Mouse (Mus musculus): ENCODE measurements at regions not wholly inside any gene's neighbourhood (a gene's known extent, or its start where the extent isn't known, plus 50 kb on each side); places are given as distances from the start of the nearest gene placed in this dataset.

DNA sequence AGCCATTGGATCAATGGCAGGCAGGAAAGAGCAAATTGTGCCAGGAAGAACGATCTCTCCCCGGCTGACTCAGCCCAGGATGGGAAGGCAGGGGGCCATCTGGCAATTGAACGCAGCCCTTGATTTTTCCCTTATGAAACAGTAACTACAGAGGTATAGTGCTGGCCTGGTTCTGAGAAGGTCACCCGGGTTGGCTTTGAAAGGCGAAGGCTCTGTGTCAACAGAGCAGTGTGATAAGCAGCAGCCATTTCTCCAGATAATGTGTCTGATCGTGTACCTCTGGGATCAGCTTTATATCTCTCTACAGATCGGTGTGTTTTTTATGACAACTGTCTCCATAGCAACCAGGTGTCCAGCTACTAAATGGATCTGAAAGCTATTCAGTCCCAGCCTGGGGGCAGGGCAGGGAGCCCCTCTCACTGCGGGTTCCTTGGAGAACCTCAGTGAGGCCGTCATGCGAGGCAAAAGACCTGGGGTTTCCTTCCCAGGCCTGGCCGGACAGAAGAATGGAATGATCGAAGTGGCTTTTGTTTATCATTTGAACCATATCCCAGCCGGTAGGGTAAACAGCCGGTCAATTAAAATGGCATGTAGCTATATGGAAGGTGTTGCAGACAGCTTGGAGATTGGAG, 67.8 kb upstream of the Irf2bp2 start:
- DNase-seq (ENCODE audit: low spot score): peak; percentile 61

DNA sequence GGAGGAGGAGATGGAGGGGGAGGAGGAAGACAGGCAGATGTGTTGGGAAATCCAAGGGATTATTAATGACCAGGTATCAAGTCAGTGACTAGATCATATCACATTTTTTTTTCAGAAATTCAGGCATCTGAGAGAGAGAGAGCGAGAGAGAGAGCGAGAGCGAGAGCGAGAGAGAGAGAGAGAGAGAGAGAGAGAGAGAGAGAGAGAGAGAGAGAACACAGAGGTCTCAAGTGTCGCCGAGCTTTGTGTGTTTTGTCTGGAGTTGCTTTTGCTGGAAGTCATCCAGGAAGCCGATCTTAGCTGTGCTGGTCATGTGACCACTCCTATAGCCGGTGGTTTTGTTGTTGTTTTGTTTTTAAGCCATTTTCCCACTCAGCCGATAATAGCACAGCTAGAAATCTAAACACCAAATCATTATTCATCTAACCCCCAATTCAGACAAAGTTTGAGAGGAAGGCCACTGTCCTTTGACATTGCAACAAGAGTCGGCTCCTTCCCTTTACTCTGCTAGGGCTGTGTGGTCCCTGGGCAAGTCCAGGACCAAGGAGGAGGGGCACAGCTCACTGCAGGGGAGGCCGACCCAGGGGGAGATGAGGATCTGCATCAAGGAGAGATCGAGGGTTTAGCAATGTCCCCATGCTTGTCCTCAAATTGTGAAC, 67.0 kb upstream of the Irf2bp2 start:
- peak; percentile 59 for DNase-seq (ENCODE audit: low spot score)

DNA sequence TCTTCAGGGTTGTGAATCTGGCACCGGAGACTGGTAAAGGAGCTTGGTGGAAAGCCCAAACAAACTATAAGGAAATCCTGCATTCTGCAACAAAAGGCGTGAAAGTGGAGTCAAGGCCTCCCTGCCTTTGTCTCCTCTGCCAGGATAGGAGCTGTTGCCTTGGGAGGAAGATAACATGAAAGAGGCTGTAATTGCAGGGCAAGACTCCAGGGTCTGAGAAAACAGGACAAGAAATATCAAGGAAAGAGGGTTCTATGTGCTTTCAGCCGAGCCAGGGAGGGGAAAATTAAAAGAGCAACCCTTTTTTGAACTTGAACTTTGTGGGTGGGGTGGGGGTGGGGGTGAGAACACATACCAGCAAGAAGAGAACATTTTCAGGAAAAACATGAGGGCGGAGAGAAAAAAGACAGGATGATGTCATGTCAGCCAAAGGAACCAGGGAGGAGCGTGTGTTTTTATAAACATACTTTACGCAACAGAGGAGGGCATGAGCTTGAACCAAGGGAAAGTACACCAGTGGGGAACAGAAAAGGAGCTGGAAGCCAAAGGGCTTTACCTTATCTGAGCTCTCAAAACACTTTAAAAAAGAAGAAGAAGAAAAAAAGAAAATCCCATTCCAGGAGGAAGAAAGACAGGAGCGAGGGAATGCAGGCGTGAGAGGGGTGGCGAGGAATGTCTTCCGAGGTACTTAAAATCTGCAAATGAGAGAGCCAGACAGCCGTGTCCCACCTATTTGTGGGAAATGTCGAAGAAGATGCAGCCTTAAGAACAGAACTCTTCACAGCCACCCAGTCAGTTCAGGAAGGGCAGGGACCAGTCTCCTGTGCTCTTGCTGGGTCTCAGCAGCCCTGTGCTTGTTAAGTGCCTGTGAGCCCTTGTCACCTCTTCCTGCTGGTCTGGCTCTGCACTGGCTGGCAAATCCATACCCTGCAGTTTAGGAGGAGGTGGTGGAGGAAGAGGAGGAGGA, 66.2 kb upstream of the Irf2bp2 start:
- peak; percentile 19 for DNase-seq (ENCODE audit: low spot score)

- no peak for DNase-seq (ENCODE audit: low spot score)
Measured at GRCm38 (mm10) chr8:126657546-126657945, 63.8 kb upstream of the Irf2bp2 start.

DNA sequence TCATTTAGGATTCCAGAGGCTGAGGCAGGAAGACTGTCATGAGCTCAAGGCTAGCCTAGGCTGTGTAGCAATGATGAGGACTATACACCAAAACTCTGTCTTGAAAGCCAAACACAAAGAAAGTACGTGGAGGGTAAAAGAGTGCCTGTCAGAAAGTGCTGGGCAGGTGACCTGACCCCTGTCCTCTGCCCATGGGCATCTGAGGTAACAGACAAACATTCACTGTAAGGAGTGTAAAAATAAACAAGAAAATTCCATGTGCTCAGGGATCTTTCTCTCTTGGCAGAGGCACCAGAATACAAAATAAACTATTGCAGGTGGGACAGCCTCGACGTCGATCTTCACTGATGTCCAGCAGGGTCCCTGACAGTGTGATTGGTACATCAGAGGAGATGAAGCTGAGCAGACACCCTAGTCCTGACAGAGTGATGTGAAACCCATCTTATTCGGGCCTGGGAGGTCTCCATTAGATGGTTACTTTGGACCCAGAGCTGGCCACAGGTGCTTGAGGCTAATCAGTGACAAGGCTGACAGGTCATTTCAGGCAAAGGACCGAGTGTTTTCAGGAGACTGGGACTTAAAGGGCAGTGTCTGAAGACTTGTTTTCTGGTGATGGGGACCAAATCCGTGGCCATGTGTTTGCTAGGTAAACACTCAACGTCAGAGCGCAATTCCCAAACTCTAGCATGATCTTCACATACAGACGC, 62.9 kb upstream of the Irf2bp2 start:
- no peak for DNase-seq (ENCODE audit: low spot score)

- no peak for DNase-seq (ENCODE audit: low spot score)
Measured at GRCm38 (mm10) chr8:126655565-126655964, 61.8 kb upstream of the Irf2bp2 start.

GRCm38 (mm10) chr8:126654353-126654752, 60.6 kb upstream of the Irf2bp2 start:
- no peak for DNase-seq (ENCODE audit: low spot score)

DNA sequence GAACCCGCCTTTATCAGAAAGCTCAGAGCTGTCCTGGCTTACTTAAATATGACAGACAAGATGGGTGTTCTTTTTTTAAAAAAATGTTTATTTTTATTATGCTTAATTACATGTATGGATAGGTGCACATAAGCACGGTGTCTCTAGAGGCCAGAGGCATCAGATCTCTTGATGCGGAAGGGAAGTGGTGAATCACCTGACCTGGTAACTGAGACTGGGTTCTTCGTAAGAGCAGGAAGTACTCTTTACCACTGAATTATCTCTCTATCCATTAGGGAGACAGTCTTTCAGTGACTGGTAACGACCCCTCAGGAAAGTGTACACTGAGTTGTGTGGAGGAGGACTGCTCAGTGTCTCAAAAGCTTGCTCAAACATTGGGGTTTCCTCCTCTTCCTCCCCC, 58.4 kb upstream of the Irf2bp2 start:
- no peak for DNase-seq (ENCODE audit: low spot score)

- DNase-seq (ENCODE audit: low spot score): no peak
Measured at GRCm38 (mm10) chr8:126650945-126651344, 57.2 kb upstream of the Irf2bp2 start.

DNA sequence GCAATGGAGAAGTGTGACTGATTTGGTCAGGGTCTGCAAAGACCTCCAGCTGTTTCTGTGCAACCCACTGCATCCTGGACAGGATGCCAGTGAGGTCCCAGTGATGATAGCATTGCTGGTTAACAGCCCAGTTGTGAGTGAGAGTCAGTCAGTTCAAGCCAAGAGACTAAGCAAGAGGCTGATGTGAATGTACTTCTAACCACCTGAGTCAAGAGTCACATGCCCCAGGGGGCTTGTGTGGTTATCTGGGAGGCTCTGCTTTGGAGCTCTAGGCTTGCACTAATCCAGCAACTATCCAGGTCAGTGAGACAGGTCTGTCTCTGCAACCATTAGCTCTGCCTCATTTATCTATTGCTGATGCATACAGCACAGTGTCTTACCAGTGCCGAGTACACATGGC, 55.5 kb upstream of the Irf2bp2 start:
- no peak for DNase-seq (ENCODE audit: low spot score)

GRCm38 (mm10) chr8:126647350-126647749, 53.6 kb upstream of the Irf2bp2 start:
- DNase-seq (ENCODE audit: low spot score): no peak

- DNase-seq (ENCODE audit: low spot score): no peak
Measured at GRCm38 (mm10) chr8:126646604-126647311, 53.0 kb upstream of the Irf2bp2 start.

DNA sequence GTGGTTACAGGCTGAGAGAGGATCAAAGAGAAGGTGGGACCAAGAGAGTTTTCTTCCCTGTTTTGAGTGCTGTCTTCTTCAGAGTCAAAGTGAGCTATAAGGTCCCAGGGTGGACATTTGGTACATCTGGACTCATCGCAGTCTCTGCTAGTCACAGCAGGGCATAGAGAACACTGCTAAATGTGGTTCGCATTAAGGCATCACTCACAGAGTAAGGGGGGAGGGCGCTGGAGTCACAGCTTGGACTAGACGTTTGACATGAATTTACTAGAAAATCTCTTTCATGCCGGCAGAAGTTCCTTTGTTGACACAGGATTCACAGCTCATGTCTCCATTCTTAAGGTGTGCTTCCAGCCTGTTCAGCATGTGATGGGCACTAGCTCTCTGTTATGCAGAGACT, 50.4 kb upstream of the Irf2bp2 start:
- DNase-seq (ENCODE audit: low spot score): no peak

Measured in yolk sac, embryonic 10.5 days (tissue).